Mouse (Mus musculus): Measurements from ENCODE around the gene Crtc1.

- TF ChIP-seq CTCF (IDR thresholded peaks at IDR 0.05; ENCODE audit: extremely low read depth, insufficient read length, insufficient replicate concordance, low read depth, low read length) (no peak), POLR2A (IDR thresholded peaks at IDR 0.05; ENCODE audit: low read depth, low read length) (no peak)
These were observed 30.0 kb upstream of the Crtc1 start for GRCm38 (mm10) chr8:70469295-70469916.
